Mouse (Mus musculus) cerebellum, adult 2 months (tissue): ENCODE results near the gene 2510002D24Rik.

ENCODE experiments used
- CTCF ChIP-seq: fragments of 200-500 bp; IDR thresholded peaks from 2 replicates; pipeline ENCODE4 v1.5.1; 2011; ENCODE audit warnings: low read depth, mild to moderate bottlenecking, control low read depth, low read length, moderate library complexity, borderline replicate concordance; ENCODE audit not compliant: insufficient read depth
- POLR2A ChIP-seq: fragments of 200-500 bp; IDR thresholded peaks from 2 replicates; pipeline ENCODE4 v1.6.1; 2011; ENCODE audit warnings: low read length, control low read depth, borderline replicate concordance; ENCODE audit not compliant: insufficient read depth

DNA sequence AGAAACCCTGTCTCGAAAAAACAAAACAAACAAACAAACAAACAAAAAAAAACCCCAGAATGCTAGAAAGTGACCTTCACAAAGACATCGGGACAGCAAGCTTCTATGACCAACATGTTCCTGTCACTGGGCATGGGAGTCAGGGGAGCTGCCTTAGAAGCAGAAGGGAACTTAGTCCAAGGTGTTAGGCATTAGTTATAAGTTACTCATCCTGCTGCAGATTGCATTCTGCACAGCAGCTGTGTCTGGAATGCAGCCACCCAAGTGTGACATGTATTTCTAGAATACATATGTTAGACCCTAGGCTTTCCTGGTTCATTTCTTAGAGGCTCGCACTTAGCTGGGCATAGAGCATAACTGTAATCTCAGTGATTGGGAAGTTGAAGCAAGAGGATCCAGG, 7.7 kb upstream of the 2510002D24Rik start:
- TF ChIP-seq CTCF: no peak
- TF ChIP-seq POLR2A: no peak
